Mouse (Mus musculus): Measurements from ENCODE around the gene Acvr2b.
"Not testable (repeated sequence)": the region's sequence is repeated elsewhere in the genome, so short reads cannot be mapped to it uniquely, and the experiment has no call there.

The Acvr2b gene

DNA sequence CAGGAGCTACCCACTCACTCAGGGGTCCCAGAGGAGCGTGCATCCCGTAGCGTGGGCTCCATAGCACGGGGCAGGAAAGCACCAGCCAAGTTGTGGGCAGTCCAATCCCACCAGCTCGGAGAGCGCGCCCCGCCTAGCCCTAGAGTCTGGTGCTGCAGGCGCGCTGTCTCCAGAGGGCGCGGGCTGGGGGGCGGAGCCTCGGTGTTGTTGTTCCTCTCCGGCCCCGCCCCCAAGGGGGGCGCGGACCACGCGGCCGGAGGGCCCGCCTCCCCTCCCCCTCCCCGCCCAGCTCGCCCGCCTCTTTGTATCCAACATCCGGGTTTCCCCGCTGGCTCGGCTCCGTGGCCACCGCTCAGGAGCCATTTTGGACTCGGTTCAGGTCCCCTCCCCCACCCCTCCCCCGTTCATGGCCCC, at the start of gene Acvr2b:
TSS of gene Acvr2b (plus strand) at position 318 of the 414 bp plus-strand sequence.
- no peak for DNase-seq (ENCODE audit: low read depth, low spot score)

DNA sequence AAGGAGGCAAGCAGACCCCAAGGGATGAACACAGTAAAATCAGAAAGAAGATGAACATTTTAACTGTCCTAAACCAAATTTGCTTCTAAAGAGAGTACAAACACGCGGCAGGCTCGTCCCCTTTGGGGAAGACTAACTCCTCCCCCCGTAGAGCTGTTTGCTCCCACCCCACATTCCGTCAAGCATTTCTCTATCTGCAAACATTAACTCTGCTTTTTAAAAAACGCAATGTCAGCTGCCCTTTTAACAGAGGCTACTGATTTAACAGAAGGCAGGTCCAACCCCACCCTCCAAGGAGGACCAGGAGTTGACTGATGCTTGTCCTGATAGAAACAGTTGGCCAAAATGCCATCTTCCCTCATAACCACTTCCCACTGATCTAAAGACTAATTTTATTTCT, 48.0 kb upstream of the Acvr2b start:
- DNase-seq (ENCODE audit: low read depth, low spot score): no peak

DNA sequence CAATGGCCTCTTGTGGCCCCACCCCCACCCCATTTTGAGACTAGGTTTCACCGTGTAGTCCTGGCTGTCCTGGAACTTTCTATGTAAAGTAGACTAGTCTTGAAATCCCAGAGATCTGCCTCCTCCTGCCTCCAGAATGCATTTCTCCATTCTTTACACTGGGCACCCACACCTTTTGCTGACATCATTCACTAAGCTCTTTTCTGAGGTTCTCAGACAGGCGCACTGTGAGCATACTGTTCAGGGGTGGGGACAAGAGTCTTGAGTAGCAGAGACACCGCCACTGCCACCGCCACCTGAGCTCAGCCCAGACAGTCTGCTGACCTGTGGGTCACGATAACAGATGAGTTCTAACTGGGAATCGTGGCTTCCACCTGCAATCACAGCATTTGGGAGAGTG, 46.0 kb upstream of the Acvr2b start:
- DNase-seq (ENCODE audit: low read depth, low spot score): no peak

DNA sequence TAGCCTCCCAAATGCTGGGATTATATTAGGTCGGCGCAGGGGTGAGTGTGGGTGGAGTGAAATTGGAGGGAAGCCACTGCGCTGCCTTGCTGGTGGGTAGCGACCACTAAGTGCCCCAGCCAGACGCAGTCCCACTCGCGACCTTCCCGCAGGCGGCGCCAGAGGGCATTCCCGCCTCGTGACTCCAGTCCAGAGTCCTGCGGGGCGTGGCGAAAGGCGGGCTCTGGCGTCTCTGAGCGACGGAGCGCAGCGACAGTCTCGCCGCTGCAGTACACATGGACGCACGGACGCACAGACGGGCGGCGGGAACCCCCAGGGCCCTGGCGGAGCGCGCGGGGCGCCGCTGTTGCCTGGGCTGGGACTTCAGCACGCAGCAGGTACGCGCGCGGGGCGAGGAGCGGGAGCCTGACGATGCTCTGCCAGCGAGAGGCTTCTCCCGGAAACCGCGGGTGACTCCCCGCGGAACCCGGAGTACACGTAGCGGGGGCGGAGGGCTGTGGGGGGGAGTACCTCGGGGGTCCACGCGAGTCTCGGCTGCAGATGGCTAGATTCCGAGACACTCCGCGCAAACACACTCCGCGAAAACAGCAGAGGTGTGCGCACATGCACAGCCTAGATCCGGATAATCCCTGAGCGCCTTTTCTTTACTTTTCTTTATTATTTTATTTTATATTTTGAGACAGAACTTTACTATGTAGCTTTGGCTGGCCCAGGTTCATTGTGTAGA, 44.4 kb upstream of the Acvr2b start, which contains the start of gene Xylb:
TSS of gene Xylb (plus strand) at position 51 of the 727 bp plus-strand sequence.
- peak; percentile 94 for DNase-seq (ENCODE audit: low read depth, low spot score)

DNA sequence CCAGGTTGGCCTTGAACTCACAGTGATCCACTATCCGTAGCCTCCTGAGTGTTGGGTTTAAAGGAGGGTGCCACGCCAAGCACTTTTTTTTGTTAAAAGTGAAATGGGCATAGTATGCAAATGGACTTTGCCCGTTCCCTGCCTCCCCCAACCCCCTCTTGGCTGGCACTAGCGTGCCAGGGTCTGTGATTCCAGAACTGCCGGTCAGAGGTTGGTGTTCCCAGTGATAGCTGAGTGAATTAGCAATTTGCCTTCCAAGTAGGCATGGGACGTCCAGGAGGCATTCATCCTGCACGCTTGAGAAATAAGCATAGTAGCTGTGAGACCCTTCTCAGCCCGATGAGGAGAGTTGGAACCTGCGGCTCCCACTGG, 43.9 kb upstream of the Acvr2b start:
- peak; percentile 42 for DNase-seq (ENCODE audit: low read depth, low spot score)

DNA sequence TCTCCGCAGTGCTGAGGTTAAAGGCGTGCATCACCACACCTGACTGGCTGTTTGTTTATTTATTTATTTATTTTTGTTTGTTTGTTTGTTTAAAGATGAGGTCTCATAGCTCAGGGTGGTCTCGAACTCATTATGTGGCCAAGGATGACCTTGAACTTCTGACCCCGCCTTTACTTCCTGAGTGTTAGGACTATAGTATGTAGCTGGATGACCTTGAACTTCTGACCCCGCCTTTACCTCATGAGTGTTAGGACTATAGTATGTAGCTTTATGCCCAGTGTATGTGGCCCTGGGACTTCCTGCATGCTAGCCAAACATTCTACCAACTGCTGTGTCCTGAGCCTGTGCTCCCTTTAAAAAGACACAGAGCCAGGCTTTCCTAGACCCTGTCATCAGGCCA, 40.5 kb upstream of the Acvr2b start:
- DNase-seq (ENCODE audit: low read depth, low spot score): no peak

DNA sequence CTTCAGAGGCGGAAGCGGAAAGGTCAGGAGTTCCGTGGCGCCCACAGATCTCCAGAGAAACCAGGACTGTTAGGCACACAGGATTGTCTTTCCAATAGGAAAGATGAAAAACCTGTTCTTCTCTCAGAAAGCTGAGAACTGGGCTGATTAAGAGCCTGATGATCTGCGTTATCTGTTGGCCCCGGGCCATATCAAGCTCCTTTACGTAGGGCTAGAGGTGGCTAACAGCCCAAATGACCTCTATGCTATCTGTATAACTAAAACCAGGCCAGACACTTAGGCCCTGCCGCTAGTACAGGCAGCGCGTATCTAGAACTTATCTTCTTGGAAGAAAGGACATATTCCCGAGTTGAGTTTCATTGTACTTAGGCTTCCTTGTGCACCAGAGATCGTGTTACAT, 38.7 kb upstream of the Acvr2b start:
- no peak for DNase-seq (ENCODE audit: low read depth, low spot score)

DNA sequence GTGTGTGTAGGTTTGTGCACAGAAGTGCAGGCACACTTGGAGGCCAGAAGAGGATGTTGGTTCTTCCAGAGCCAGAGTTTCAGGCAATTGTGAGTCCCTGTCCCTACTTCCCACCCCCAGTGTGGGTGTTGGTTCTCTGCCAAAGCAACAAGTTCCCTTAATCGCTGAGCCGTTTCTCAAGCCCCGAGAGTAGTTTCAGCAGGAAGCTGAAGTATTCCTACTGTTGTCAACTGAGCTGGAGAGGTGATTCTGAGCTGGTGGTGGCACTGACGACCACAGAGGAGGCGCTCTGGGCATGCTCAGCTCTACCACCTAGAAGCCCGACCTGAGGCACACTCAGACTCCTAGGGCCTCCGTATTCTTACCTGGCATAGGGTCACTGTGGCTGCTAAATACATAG, 36.6 kb upstream of the Acvr2b start, which contains the start of gene Slc22a14:
TSS of gene Slc22a14 (minus strand) at position 270 of the 400 bp plus-strand sequence.
- DNase-seq (ENCODE audit: low read depth, low spot score): no peak

DNA sequence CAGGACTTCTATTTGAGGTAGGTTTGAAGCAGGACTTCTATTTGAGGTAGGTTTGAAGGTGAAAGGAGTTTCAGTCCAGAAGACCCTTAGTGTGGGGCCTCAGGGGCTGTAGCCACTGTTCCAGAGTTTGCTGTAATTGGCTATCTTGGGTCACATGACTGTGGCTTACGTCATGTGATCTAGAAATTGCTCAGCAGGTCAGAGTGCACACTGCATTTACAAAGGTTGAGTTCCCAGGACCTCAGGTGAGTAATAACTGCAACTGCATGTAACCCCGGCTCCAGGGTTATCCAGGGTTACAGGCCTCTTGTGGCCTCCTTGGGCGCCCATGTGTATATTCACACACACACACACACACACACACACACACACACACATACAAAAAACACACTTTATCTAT, 33.6 kb upstream of the Acvr2b start:
- DNase-seq (ENCODE audit: low read depth, low spot score): no peak

DNA sequence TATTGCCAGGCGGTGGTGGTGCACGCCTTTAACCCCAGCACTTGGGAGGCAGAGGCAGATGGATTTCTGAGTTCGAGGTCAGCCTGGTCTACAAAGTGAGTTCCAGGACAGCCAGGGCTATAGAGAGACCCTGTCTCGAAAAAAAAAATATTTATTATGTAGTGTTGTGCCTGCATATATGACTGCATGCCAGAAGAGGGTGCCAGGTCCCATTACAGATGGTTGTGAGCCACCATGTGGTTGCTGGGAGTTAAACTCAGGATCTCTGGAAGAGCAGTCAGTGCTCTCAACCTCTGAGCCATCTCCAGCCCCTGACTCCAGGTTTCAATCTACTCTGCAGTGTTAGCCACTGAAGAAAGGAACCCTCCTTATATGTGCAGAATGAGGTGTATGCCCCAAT, 31.1 kb upstream of the Acvr2b start:
- not testable (repeated sequence) for DNase-seq (ENCODE audit: low read depth, low spot score)

DNA sequence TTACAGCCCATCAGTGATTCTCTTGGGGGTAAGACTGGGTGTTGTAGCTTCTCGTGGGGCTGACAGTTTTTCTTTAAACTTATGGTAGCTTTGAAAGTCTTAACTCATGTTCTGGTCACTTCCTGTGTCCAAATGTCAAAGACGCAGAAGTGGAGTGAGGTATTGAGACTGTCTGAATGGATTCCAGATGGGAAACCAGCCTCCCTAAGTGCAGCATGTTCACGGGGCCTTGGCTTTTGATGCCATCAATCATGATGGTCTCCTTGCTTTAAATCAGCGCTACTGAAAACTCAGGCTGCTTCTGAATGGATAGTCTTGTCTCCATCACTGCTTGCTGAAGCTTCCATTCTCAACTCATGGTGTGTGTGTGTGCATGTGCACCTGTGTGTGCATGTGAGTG, 30.7 kb upstream of the Acvr2b start:
- no peak for DNase-seq (ENCODE audit: low read depth, low spot score)

DNA sequence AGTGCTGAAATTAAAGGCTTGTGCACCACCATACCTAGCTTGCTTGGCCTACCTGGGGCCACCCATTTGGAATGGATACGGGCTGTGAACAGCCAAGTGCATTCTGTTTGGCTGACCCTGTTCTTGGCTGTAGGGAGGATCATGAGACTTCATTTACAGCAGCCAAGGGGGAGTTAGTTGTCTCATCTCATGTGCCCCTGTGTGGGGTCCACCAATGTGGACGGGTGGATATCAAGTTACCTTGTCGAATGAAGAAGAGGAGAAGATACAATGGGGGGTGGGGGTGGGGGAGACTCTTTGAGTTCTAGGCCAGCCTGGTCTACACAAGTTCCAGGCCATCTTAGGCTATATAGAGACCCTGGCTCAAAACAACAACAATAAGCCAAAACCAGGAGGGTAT, 26.9 kb upstream of the Acvr2b start:
- no peak for DNase-seq (ENCODE audit: low read depth, low spot score)

DNA sequence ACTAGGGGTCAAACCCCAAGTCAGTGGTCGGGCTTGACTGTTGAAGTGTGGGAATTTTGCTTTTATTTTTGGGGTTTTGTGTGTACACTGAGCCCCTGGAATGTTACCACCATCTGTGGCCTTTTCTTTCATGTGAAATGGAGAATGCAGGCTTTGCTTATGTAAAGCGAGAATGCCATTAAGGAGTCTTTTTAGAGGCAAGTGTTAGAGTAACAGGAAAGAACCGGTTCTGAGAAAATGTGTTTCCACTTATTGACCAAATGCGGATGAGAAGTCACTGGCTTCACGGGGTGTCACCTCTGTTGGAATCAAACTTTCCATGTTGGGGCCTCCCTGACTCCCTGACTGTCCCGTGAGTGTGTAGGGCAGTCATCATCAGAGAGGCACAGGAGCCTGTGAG, 26.4 kb upstream of the Acvr2b start:
- no peak for DNase-seq (ENCODE audit: low read depth, low spot score)

DNA sequence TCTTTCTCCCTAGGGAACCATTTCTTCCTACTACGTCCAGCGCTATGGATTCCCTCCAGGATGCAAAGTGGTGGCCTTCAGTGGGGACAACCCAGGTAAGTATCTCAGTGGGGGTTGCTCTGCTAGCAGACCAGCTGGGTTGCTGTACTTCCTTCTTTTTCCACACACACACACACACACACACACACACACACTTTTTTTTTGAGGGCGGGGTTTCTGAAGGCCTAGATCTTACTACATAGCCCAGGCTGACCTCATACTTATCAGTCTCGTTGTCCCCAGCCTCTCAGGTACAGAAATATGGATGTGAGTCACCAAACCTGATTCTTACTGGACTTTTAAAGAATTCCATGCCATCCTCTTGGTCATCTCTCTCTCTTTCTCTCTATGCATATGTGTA, 23.7 kb upstream of the Acvr2b start:
- peak; percentile 12 for DNase-seq (ENCODE audit: low read depth, low spot score)

DNA sequence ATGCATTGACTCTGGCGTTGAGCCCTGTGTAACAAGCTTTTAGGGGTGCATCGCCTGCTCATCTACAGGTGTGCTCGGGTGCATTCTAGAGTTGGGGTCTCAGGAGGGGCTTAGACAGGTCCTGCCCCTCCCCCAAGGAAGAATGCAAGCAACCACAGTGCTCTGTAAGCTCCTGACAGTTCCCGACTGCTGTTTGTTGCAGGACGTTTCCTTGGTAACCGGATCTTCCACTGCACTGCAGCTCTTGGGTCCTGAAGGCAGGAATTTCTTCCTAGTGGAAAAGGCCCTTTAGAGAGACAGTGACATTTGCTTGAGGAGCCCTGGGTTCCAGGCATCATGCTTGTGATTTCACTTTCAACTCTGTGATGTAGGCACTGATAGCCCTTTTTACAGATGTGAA, 19.3 kb upstream of the Acvr2b start:
- DNase-seq (ENCODE audit: low read depth, low spot score): no peak

DNA sequence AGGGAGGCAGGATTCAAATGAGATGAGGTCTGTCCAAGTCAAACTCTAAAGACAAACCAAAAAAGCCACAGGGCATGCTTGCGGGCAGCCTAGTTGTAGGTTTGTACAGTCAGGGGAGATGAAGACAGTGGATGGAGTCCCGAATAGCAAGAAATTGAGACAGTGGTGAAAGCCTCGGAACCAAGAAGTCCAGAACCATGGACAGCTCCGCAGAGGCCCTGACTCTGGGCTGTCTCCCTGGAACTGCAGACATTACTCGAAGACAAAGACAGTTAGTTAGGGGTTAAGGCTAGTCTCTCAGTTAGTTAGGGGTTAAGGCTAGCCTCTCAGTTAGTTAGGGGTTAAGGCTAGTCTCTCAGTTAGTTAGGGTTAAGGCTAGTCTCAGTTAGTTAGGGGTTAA, 13.0 kb upstream of the Acvr2b start:
- DNase-seq (ENCODE audit: low read depth, low spot score): no peak

DNA sequence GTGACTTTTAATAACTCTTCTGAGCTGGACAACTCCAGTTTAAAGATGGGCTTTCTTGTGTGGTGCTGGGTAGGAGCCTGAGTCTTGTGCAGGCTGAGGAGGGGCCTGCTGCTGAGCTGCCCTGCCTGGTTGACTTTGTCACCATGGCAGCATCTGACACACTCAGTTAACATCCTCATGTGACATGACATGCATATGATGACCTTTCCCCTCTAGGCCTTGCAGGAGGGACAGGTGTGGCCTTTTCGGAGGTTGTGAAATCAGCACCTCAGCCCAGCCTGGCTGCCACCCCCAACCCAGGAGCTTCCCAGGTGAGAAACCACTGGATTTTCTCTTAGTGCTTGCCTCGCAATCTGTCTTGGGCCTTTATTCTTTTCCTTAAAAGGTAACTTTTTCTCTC, 11.7 kb upstream of the Acvr2b start:
- DNase-seq (ENCODE audit: low read depth, low spot score): no peak

DNA sequence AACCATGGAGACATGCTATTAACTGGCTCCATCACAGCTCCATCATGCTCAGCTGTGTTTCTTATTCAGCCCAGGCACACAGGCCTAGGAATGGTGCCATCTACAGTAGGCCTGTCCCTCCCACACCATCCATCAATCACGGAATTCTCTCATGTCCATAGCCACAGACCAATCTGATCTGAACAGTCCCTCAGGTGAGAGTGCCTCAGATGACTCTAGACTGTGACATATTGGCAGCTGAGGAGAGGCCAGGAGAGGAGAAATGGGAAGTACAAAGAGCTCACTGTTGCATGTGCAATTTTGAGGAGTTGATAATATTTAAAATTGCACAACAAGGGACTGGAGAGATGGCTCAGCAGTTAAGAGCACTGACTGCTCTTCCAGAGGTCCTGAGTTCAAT, 7.1 kb upstream of the Acvr2b start:
- DNase-seq (ENCODE audit: low read depth, low spot score): no peak

DNA sequence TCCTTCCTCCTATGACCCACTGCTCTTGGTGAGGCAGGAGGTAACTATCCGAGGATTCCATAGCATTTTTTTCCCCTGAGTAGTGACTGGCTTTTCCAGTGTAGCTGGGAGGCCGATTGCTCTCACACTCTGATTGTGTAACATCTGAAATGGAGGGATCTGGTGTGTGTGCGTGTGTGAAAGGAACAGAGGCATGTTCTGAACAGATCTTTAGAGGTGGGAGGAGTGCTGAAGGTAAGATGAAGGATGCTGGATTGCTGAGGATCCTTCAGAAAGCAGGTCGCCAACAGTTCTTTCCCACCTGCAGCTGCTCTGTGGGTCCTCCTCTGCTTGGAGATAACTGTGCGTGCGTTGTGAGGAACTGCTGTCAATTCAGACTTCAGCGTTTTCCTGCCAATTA, 567 bp upstream of the Acvr2b start:
- DNase-seq (ENCODE audit: low read depth, low spot score): no peak

DNA sequence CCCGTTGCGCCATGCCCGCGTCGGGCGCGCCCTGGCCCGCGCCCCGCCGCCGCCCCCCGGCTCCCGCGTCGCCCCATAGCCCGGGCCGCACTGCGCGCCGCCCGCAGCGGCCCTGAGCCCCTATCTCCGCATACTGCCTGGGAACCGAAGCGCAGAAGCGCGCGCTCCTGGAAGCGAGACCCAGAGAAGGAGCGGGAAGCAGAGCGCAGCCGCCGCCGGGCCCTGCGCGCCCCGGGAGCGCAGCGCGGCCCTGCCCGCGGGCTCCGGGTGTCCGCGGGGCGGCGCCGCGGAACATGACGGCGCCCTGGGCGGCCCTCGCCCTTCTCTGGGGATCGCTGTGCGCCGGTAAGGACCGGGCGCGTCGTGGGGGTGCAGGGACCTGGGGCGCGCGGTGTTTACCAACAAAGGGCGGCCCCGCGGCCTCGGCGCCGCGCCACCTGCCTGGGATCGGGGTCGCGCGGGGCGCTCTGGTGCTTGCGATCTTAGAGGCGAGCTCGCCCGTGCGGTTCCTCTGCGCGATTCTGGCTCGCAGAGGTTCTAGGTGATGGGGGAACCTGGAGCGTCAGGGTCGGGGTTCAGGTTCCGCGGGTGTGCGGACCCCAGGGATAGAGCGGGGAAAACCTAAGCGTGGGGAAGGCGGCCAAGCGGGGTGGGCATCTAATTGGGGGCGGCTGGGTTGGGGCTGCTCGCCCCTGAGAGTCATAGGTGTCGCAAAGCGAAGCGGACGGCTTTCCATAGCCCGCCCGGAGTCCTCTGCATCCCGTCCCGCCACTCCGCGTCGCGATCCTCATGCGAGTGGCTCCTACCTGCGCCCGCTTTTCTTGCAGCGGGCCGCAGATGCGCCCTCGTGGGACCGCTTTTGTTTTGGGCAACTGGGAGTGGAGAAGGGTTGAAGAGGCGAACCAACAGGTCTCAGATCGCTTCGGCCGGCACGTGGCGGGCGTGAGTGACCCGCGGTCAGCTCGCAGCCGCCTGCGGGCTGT, 626 bp downstream of the Acvr2b start:
- DNase-seq (ENCODE audit: low read depth, low spot score): no peak

DNA sequence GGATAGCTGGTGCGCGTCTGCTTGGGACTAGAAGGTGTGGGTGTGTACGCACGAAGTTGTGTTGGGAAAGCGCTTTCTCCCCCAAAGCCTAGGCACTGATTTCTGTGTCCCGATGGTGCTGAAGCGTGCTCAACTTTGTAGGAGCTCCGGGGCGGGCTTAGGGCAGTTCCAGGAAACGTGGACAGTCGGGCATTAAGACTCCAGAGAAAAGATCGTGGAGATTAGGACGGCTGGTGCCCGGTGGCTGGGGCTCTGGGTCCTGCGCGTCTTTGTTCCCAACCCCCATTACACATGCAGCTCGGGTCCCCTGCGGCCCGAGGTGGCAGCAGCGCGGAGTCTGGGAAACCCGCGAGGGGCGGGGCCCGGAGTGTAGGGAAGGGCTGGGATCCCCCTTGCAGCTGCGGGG, 1.3 kb downstream of the Acvr2b start:
- no peak for DNase-seq (ENCODE audit: low read depth, low spot score)

DNA sequence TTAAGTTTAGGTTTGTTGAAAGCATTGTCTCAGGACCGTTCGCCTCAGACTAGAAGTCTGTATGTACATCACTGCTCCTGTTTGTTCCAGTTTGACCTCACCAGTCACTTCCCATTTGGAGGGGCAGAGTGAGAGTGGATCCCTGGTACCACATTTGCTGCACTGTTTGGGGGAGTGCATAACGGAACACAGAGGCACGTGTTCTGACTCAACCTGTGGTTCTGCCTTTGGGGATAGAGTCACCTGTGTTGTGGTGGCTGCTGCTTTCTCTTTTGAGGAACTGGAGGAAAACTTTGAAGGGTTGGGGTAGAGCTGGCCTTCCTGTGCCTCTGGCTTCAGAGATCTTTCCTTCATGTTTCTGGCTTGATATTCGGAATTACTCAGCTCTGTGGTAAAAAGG, 2.2 kb downstream of the Acvr2b start:
- DNase-seq (ENCODE audit: low read depth, low spot score): no peak

DNA sequence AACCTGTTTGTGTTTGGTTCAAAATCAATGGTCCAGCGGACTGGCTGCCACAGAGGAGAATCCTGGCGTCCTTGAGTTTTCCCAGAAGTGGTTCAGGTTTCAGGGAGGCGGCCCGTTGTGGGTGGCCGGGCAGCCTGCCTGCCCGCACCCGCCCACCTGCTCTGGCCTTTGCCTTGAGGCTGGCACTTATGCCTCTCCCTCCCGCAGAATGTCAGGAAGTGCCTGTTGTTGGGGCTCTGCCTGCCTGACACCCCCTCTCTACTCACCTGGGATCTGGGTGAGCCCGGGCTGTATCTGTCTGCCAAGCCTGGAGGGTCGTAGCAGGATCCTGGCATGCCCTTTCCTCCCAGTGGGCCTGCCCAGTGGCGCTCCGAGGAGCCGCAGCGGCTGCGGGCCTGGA, 6.0 kb downstream of the Acvr2b start:
- DNase-seq (ENCODE audit: low read depth, low spot score): no peak

Data from A20 (cell line).